ENCODE assay signal across 12 mouse cellular contexts in the genomic region with DNA sequence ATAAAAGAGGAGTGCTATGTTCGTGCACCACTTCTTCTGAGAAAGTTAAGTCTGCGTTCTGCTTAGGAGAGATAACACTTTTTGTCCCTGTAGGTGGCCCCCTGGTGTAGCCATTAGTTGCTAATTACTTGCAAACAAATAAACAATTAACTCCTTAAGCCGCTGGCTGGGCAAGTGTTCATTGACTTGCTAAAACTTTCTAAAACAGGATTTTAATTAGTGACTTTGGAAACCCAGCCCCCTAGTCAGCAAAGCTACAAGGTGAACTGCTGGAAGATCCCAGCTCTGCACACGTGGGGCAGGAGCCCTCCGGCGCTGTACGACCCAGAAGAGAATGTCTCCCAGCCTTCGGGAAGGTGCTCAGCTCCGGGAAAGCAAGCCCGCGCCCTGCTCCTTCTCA. TPM values are rescaled to one million over a fixed set of nuclear protein-coding genes. Genes with fewer than 3 reads are reported as not detected.
DNase-seq lines count a peak whose midpoint lies in the region; ATAC-seq and TF ChIP-seq lines count a peak whose summit lies in the region.
"Had no signal": no experiment of that assay in that cellular context is flagged by ENCODE, and none has a peak within 500 bp of the region (broad histone marks: within the 10 kb centered on the region; RNA-seq: fewer than 3 reads in every experiment).

No protein-coding gene starts in this region.

- H3K36me3 ChIP-seq in heart, embryonic 16.5 days (ENCODE audit: control insufficient read depth, insufficient read depth) = no peaks in the 10 kb centered on the region
- no peaks in the 10 kb centered on the region for H3K36me3 ChIP-seq in heart, adult 2 months (ENCODE audit: control insufficient read depth, insufficient read depth, low read length)
- H3K36me3 ChIP-seq in embryonic facial prominence, embryonic 15.5 days = no peaks in the 10 kb centered on the region
- no peaks in the 10 kb centered on the region for H3K36me3 ChIP-seq in liver, embryonic 11.5 days (ENCODE audit: control insufficient read depth, insufficient read depth, low read length)

- H3K4me2 ChIP-seq in heart, embryonic 16.5 days (ENCODE audit: low read depth, low read length) = peak overlapping the region; percentile 36
- H3K4me2 ChIP-seq in embryonic facial prominence, embryonic 15.5 days (replicated peaks) = 0 out of 2 replicates have a peak overlapping the region, but pooled peaks have one; percentile 17
- H3K4me2 ChIP-seq in liver, embryonic 11.5 days = peak overlapping the region; percentile 52

- H3K27ac ChIP-seq in heart, embryonic 16.5 days (ENCODE audit: low read length) = no peak overlapping the region
- H3K27ac ChIP-seq in heart, adult 2 months = no peak overlapping the region
- no peak overlapping the region for H3K27ac ChIP-seq in embryonic facial prominence, embryonic 15.5 days (replicated peaks)
- H3K27ac ChIP-seq in liver, embryonic 11.5 days (ENCODE audit: low read depth, low read length) = no peak overlapping the region

- intact Hi-C loops in heart, adult 2 months (cut with DNase I) = no loop called here

- no peak for DNase-seq in heart, adult 2 months
- DNase-seq in ZHBTc4 (ENCODE audit: low read depth, low spot score) = peak; percentile 70
- DNase-seq in liver, embryonic 11.5 days (ENCODE audit: low spot score) = peak; percentile 51
- DNase-seq in ovary, postnatal 36 days (ENCODE audit: low spot score) = no peak
- DNase-seq in thymus, postnatal 14 days = no peak
- DNase-seq: adrenal gland, adult 2 months; cerebellum, postnatal 10 days; right cerebral cortex, postnatal 25 days had no signal

- no peaks in the 10 kb centered on the region for H3K4me1 ChIP-seq in heart, embryonic 16.5 days (ENCODE audit: control insufficient read depth, insufficient read depth, low read length)
- no peaks in the 10 kb centered on the region for H3K4me1 ChIP-seq in heart, adult 2 months (ENCODE audit: control insufficient read depth, insufficient read depth, low read length)
- no peaks in the 10 kb centered on the region for H3K4me1 ChIP-seq in embryonic facial prominence, embryonic 15.5 days
- no peaks in the 10 kb centered on the region for H3K4me1 ChIP-seq in liver, embryonic 11.5 days (replicated peaks; ENCODE audit: control insufficient read depth, insufficient read depth, low read length)

- H3K4me3 ChIP-seq in heart, embryonic 16.5 days (ENCODE audit: low read length) = peak overlapping the region; percentile 8
- no peak overlapping the region for H3K4me3 ChIP-seq in heart, adult 2 months
- no peak overlapping the region for H3K4me3 ChIP-seq in embryonic facial prominence, embryonic 15.5 days (replicated peaks)
- H3K4me3 ChIP-seq in liver, embryonic 11.5 days (ENCODE audit: low read depth, low read length) = peak overlapping the region; percentile 46

- H3K9ac ChIP-seq in heart, embryonic 16.5 days (ENCODE audit: low read length) = no peak overlapping the region
- no peak overlapping the region for H3K9ac ChIP-seq in heart, adult 2 months (ENCODE audit: low read depth, low read length)
- H3K9ac ChIP-seq in embryonic facial prominence, embryonic 15.5 days = no peak overlapping the region
- peak overlapping the region; percentile 59 for H3K9ac ChIP-seq in liver, embryonic 11.5 days (ENCODE audit: low read depth, low read length)

- ATAC-seq in heart, embryonic 16.5 days (replicated peaks; ENCODE audit: extremely low read depth, insufficient read depth, low FRiP score) = no peak
- ATAC-seq in embryonic facial prominence, embryonic 15.5 days (ENCODE audit: insufficient number of reproducible peaks, low FRiP score, low TSS enrichment, low read depth) = no peak
- peak; percentile 91 for ATAC-seq in liver, embryonic 11.5 days (replicated peaks; ENCODE audit: low FRiP score)
- ATAC-seq: forebrain, embryonic 16.5 days had no signal

- no peaks in the 10 kb centered on the region for H3K9me3 ChIP-seq in heart, embryonic 16.5 days (replicated peaks; ENCODE audit: control insufficient read depth, low read length)
- no peaks in the 10 kb centered on the region for H3K9me3 ChIP-seq in embryonic facial prominence, embryonic 15.5 days (replicated peaks)
- H3K9me3 ChIP-seq in liver, embryonic 11.5 days (ENCODE audit: control insufficient read depth, low read length) = no peaks in the 10 kb centered on the region

- WGBS in heart, embryonic 16.5 days = 6% methylated on average over 11 of the region's 11 CpGs
- 13% methylated on average over 11 of the region's 11 CpGs for WGBS in heart, adult 2 months
- WGBS in embryonic facial prominence, embryonic 15.5 days = 4% methylated on average over 11 of the region's 11 CpGs
- WGBS in liver, embryonic 11.5 days = 5% methylated on average over 11 of the region's 11 CpGs

- no peak for TF ChIP-seq CTCF in heart, adult 2 months (IDR thresholded peaks at IDR 0.05)

- H3K27me3 ChIP-seq in heart, embryonic 16.5 days (ENCODE audit: control insufficient read depth, insufficient read depth, low read length) = no peaks in the 10 kb centered on the region
- no peaks in the 10 kb centered on the region for H3K27me3 ChIP-seq in heart, adult 2 months (ENCODE audit: control insufficient read depth, insufficient read depth, low read length)
- H3K27me3 ChIP-seq in embryonic facial prominence, embryonic 15.5 days = no peaks in the 10 kb centered on the region
- no peaks in the 10 kb centered on the region for H3K27me3 ChIP-seq in liver, embryonic 11.5 days (replicated peaks; ENCODE audit: control insufficient read depth, insufficient read depth, low read length)

- TF ChIP-seq POLR2A in heart, adult 2 months (IDR thresholded peaks at IDR 0.05; ENCODE audit: insufficient read depth, low read depth, low read length) = no peak

- H3K79me2 ChIP-seq in heart, adult 2 months (replicated peaks; ENCODE audit: control insufficient read depth, insufficient read depth, low read length) = no peaks in the 10 kb centered on the region

- no peak for TF ChIP-seq EP300 in heart, adult 2 months (IDR thresholded peaks at IDR 0.05; ENCODE audit: insufficient read depth, low read depth, low read length)

RNA-seq across cellular contexts. Expression of a gene that starts 6.2 kb away (rescaled TPM):
- 0.29 TPM in 1 of 2 replicates, not detected in the other for polyA plus RNA-seq in heart, embryonic 16.5 days (2015; fragmentation: Nextera tagmentation; extraction: Ambion mirVana)
- total RNA-seq in heart, adult 2 months (2021) = not detected
- not detected in 2 replicates for polyA plus RNA-seq in heart, adult 2 months (2012; rRNA removed)
- 0.28 and 0.39 TPM in 2 replicates for polyA plus RNA-seq in embryonic facial prominence, embryonic 15.5 days (2015; fragmentation: Nextera tagmentation; extraction: Ambion mirVana)
- 18.0 and 22.0 TPM in 2 replicates for polyA plus RNA-seq in liver, embryonic 11.5 days (2014; fragmentation: Nextera tagmentation; extraction: Ambion mirVana)
- total RNA-seq: adrenal gland, adult 2 months; liver, adult 2 months had no signal
- polyA plus RNA-seq: adrenal gland, adult 2 months; forebrain, embryonic 16.5 days; liver, adult 2 months had no signal

RNA-seq across cellular contexts. Expression of a gene that starts 29.4 kb away (rescaled TPM):
- 25.0 and 30.4 TPM in 2 replicates for polyA plus RNA-seq in heart, embryonic 16.5 days (2015; fragmentation: Nextera tagmentation; extraction: Ambion mirVana)
- total RNA-seq in heart, adult 2 months (2021) = 10 to 100 TPM; 18.9 to 19.5 TPM
- polyA plus RNA-seq in heart, adult 2 months (2012; rRNA removed) = 3.6 and 11.2 TPM in 2 replicates
- 39.3 and 47.7 TPM in 2 replicates for polyA plus RNA-seq in embryonic facial prominence, embryonic 15.5 days (2015; fragmentation: Nextera tagmentation; extraction: Ambion mirVana)
- 13.3 and 14.2 TPM in 2 replicates for polyA plus RNA-seq in liver, embryonic 11.5 days (2014; fragmentation: Nextera tagmentation; extraction: Ambion mirVana)

RNA-seq across cellular contexts. Expression of a gene that starts 38.4 kb away (rescaled TPM):
- 0.92 and 1.1 TPM in 2 replicates for polyA plus RNA-seq in heart, embryonic 16.5 days (2015; fragmentation: Nextera tagmentation; extraction: Ambion mirVana)
- total RNA-seq in heart, adult 2 months (2021) = 1 to 10 TPM; 3.2 to 4.5 TPM
- 2.1 and 3.8 TPM in 2 replicates for polyA plus RNA-seq in heart, adult 2 months (2012; rRNA removed)
- 3.9 and 4.4 TPM in 2 replicates for polyA plus RNA-seq in embryonic facial prominence, embryonic 15.5 days (2015; fragmentation: Nextera tagmentation; extraction: Ambion mirVana)
- polyA plus RNA-seq in liver, embryonic 11.5 days (2014; fragmentation: Nextera tagmentation; extraction: Ambion mirVana) = 0.69 and 0.80 TPM in 2 replicates

Comparison
In these comparisons a context has a peak if more than half of its experiments do, and no peak if none do; other contexts are left out.
1. H3K4me3 ChIP-seq: peak in heart, embryonic 16.5 days (single experiment) and liver, embryonic 11.5 days (single experiment); none in heart, adult 2 months (single experiment) and embryonic facial prominence, embryonic 15.5 days (single experiment).
2. DNase-seq: peak in ZHBTc4 (single experiment) and liver, embryonic 11.5 days (single experiment); none in heart, adult 2 months (0 of 2), ovary, postnatal 36 days (single experiment) and thymus, postnatal 14 days (single experiment).
3. RNA of a gene that starts 6.2 kb away (polyA plus RNA-seq): 18.0 to 22.0 TPM in liver, embryonic 11.5 days; 0.29 TPM in heart, embryonic 16.5 days, 0.28 to 0.39 TPM in embryonic facial prominence, embryonic 15.5 days and not detected in heart, adult 2 months; every median in the first group is over 10 times any median in the second.
4. Peak in every context shown above with its lines, with median percentiles within 50 percentile points of each other: H3K4me2 ChIP-seq.